Mouse (Mus musculus) gastrocnemius, adult 8-10 months (tissue): ENCODE data around the gene Hoxb4. TPM values are rescaled to one million over a fixed set of nuclear protein-coding genes. Genes with fewer than 3 reads are reported as not detected.

ENCODE experiments used
- DNase-seq, 2 experiments: peaks; one replicate each; pipeline ENCODE4 v3.0.0; 2022; ENCODE audit warnings: low spot score in 2 of 2
- total RNA-seq, 4 experiments: library from RNA; stranded (reverse); gene quantifications; 2 replicates each; pipeline ENCODE4 v1.2.4; 2022

Hoxb4 gene
- total RNA-seq, 4 experiments from 2014 or later, result 0.15 to 0.46 (median 0.21) TPM

- DNase-seq, result no peak
These were observed 4.9 kb upstream of the Hoxb4 start for GRCm38 (mm10) chr11:96313134-96313533.

GRCm38 (mm10) chr11:96313806-96314428, 4.2 kb upstream of the Hoxb4 start:
- DNase-seq, result no peak

- DNase-seq, result no peak
These were observed 3.3 kb upstream of the Hoxb4 start for GRCm38 (mm10) chr11:96314671-96315343.

- no peak for DNase-seq
These were observed 2.8 kb upstream of the Hoxb4 start for GRCm38 (mm10) chr11:96315344-96315681.

- DNase-seq, result no peak
These were observed 1.1 kb upstream of the Hoxb4 start for GRCm38 (mm10) chr11:96316696-96317607.

- DNase-seq, result no peak
These were observed 452 bp downstream of the Hoxb4 start for GRCm38 (mm10) chr11:96318368-96319070.

GRCm38 (mm10) chr11:96319071-96319902, 1.2 kb downstream of the Hoxb4 start:
- no peak for DNase-seq

- no peak for DNase-seq
These were observed 1.8 kb downstream of the Hoxb4 start for GRCm38 (mm10) chr11:96319910-96320309.

GRCm38 (mm10) chr11:96320688-96321087, 2.6 kb downstream of the Hoxb4 start:
- DNase-seq, result no peak

- DNase-seq, result no peak
These were observed 3.8 kb downstream of the Hoxb4 start for GRCm38 (mm10) chr11:96321846-96322245.

GRCm38 (mm10) chr11:96322738-96323137, 4.7 kb downstream of the Hoxb4 start:
- DNase-seq, result no peak

GRCm38 (mm10) chr11:96323154-96323553, 5.1 kb downstream of the Hoxb4 start, which contains the start of gene Hoxb3:
TSS of gene Hoxb3 (plus strand) at chr11:96323326.
- DNase-seq, result no peak

GRCm38 (mm10) chr11:96324125-96324524, 6.1 kb downstream of the Hoxb4 start:
- DNase-seq, result no peak

- no peak for DNase-seq
These were observed 6.9 kb downstream of the Hoxb4 start for GRCm38 (mm10) chr11:96324965-96325364.

- DNase-seq, result no peak
These were observed 7.7 kb downstream of the Hoxb4 start for GRCm38 (mm10) chr11:96325747-96326212.

GRCm38 (mm10) chr11:96326705-96327104, 8.6 kb downstream of the Hoxb4 start:
- DNase-seq, result no peak

- DNase-seq, result no peak
These were observed 9.1 kb downstream of the Hoxb4 start for GRCm38 (mm10) chr11:96327122-96327521.

- DNase-seq, result no peak
These were observed 9.7 kb downstream of the Hoxb4 start for GRCm38 (mm10) chr11:96327750-96328149.

- DNase-seq, result no peak
These were observed 10.5 kb downstream of the Hoxb4 start for GRCm38 (mm10) chr11:96328605-96329004.

GRCm38 (mm10) chr11:96332105-96332504, 14.0 kb downstream of the Hoxb4 start:
- no peak for DNase-seq
